Mouse (Mus musculus): ENCODE results near the gene 6430548M08Rik.

The 6430548M08Rik gene

DNA sequence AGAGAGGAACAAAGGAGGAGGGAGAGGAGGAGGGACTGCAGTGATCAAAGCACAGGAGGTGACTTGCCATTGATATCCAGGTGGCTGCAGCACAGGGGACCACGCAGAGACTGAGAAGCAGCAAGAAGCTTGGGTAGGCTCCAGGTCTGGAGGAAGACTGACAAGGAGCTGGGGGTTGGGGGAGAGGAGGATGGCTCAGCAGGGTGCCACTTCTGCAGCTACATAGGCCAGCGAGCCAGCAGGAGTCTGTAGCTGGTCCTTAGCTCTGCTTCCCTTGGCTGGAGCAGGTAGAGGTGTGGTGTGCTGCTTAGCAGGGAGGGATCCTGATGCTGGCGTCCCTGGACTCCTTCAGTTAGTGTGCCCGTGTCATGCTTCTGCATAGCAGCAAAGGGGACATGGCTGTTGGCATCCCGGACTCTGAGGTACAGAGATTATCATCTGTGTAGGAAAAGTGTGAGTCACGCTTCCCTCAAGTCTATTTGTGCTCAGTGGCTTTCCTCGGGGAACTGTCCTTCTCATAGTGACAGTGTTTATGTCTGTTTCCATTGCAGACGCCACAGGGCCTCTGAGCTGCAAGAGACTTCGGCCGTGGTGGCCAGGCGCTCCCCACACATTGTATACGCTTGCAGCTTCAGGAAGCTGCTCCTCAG, 30.8 kb downstream of the 6430548M08Rik start:
- DNase-seq (ENCODE audit: low spot score) = no peak

DNA sequence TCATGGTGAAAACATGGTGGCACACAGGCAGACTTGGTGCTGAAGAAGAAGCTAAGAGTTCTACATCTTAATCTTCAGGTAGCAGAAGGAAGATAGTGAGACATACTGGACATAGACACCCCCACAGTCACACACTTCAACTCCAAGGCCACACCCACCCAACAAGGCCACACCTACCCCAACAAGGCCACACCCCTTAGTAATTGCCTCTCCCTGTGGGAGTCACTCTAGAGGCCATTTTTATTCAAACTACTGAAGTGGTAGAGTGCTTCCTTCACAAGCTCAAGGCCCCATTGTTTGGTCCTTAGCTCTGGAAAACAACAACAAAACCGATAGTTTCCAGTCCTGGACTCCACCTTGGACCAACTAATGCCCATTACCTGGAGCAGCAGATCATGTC, 32.1 kb downstream of the 6430548M08Rik start:
- no peak for DNase-seq (ENCODE audit: low spot score)

DNA sequence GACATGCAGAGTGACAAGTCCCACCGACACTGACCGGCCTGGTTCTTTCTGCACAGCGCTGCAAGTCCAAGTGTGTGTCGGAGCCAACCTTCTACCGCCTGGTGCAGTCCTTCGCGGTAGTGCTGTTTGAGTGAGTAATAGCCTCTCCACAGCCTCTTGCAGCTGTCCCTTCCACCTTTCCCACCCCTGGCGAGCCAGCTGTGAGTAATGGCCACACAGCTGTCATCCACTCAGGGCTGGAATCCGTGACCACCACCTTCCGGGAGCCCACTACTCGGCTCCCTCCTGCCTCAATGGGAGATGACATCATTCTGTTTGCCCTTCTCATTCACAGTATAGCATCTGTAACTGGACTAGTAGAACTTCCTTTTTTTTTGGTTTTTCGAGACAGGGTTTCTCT, 36.1 kb downstream of the 6430548M08Rik start:
- DNase-seq (ENCODE audit: low spot score) = no peak

- no peak for DNase-seq (ENCODE audit: low spot score)
These were observed 37.2 kb downstream of the 6430548M08Rik start for GRCm38 (mm10) chr8:120151151-120151550.

GRCm38 (mm10) chr8:120152636-120153035, 38.7 kb downstream of the 6430548M08Rik start:
- DNase-seq (ENCODE audit: low spot score) = no peak

GRCm38 (mm10) chr8:120160366-120160765, 46.4 kb downstream of the 6430548M08Rik start:
- no peak for DNase-seq (ENCODE audit: low spot score)

DNA sequence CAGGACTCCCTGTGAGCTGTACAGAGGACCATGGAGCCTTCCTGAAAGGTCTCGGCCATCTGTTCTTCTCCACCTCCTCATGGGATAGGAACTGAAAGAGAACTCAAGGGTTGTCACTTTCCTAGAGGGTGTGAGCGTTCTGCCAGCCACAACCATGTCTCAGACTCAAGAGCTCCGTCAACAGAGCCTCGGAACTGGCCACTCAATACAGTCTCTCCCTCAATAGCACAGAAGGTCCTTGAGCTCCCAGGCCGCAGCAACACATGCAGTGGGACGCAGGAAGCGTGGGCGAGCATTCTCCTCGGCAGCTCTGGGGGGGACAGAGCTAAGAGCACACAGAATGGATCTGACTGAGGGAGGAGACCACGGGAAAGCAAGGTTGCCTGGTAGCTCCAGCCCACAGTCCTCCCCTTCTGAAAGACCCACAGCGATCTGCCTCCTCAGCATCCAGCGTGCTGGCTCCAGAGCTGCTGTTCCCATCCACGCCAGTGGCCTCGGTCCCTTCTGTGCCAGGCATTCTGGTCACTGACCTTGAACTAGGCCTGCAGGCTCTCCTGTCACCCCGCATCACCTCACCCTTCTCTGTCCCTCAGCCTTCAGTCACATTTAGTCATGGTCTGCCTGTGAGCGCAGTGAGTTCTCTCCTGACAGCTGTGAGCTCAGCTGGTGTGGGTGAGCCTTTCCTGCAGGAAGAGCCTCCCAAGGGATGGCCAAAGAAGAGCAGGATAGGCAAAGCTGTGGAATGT, 47.9 kb downstream of the 6430548M08Rik start:
- no peak for DNase-seq (ENCODE audit: low spot score)

GRCm38 (mm10) chr8:120162404-120162752, 48.4 kb downstream of the 6430548M08Rik start:
- DNase-seq (ENCODE audit: low spot score) = no peak

DNA sequence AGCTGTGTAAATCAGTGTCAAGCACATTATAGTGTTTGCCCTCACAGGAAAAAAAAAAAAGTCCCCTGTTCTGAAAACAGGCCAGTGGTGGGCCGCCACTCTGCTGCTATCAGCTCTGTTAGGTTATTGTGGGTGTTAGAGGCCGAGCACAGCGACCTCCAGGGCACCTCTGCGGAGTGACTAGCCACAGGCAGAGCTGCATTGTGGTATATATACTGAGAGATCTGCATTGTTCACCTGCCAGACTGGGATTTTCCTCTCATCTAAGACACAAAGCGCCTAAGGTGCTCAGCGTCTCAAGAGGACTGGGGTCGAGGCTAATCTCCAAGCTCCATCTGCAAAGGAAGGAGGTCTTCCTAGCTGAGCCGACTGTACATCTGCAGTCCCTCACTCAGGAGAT, 49.4 kb downstream of the 6430548M08Rik start:
- no peak for DNase-seq (ENCODE audit: low spot score)

DNA sequence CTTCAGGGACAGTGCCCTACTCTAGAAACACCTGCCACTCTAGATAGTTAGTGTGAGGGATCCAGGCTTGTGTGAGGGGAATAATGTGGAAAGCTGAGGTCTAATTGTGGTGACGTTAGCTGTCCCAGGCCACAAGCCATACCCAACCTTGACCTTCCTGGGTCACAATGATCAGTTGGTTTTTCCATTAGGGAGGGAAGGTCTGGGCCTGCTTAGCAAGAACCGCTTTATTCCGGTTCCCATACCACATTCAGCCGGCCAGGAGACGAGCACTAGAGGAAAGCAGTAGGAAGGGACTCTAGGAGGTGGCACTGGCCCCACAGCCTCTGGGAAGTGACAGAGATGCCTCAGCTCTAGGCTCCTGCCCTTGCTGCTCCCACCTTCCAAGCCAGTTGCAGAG, 50.1 kb downstream of the 6430548M08Rik start:
- DNase-seq (ENCODE audit: low spot score) = no peak

GRCm38 (mm10) chr8:120167136-120167535, 53.2 kb downstream of the 6430548M08Rik start:
- no peak for DNase-seq (ENCODE audit: low spot score)

DNA sequence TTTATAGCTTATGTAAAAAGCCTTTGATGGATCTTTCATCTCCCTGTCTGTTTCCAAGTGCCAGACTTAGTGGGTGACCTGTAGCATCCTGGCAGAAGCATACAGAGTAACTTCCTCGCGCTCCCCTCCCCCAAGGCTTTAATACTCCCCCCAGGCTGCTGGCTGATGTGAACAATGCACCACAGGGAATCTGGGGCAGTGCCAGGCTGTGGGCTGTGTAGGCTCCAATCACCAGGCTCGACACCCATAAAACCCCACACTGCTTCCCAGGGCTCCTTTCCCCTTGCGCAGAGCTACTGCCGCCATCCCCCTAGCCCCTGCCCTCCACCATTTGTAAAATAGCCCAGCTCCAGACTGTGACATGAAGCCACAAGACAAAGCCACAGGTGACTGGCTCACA, 53.9 kb downstream of the 6430548M08Rik start:
- DNase-seq (ENCODE audit: low spot score) = no peak

- DNase-seq (ENCODE audit: low spot score) = no peak
These were observed 55.2 kb downstream of the 6430548M08Rik start for GRCm38 (mm10) chr8:120169119-120169518.

DNA sequence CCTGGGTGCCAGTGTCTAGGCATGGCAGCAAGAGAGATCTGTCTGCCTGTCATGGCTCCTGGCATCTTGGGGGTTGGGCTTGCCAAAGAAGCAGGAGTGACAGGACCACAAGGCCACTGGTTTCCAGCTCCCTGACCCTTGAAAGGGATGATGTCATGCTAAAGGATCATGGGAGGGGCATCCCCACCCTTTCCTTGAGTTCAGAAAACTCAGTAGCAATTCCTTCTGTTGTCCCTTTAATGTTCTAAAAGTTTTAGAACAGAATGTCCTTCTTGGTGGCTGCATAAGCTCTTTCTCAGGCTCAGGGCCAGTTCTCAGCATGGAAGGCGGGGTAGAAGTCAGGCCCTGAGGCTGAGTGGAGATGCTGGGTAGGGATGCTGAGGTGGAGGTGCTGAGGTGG, 59.2 kb downstream of the 6430548M08Rik start:
- no peak for DNase-seq (ENCODE audit: low spot score)

DNA sequence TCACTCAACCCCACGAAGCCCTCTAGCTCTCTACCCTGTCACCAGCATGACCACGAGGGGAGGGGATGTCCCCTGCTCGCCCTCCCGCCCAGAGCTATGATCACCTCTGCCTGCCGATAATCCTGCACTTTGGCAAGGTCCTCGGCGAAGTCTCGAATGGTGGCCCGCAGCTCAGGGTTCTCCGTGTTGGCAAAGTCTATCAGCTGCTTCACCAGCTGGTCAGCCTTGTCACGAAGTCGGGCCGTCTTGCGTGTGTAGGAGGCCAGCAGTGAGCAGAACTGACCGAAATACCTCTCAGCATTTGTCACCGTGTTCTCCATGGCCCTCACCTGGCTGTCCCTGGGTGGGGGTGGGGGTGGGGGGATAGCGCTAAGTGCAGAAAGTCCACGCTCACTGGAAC, 60.7 kb downstream of the 6430548M08Rik start:
- no peak for DNase-seq (ENCODE audit: low spot score)

GRCm38 (mm10) chr8:120176605-120177004, 62.7 kb downstream of the 6430548M08Rik start:
- DNase-seq (ENCODE audit: low spot score) = no peak

- no peak for DNase-seq (ENCODE audit: low spot score)
These were observed 63.6 kb downstream of the 6430548M08Rik start, which contains the start of gene Fam92b for GRCm38 (mm10) chr8:120177318-120178123. Gene Fam92b, minus strand, starts transcription at chr8:120177466.

GRCm38 (mm10) chr8:120178124-120178514, 64.2 kb downstream of the 6430548M08Rik start:
- no peak for DNase-seq (ENCODE audit: low spot score)

GRCm38 (mm10) chr8:120179027-120179431, 65.1 kb downstream of the 6430548M08Rik start:
- DNase-seq (ENCODE audit: low spot score) = peak; percentile 76

GRCm38 (mm10) chr8:120180445-120180970, 66.6 kb downstream of the 6430548M08Rik start:
- no peak for DNase-seq (ENCODE audit: low spot score)

GRCm38 (mm10) chr8:120181274-120181673, 67.3 kb downstream of the 6430548M08Rik start:
- no peak for DNase-seq (ENCODE audit: low spot score)

- no peak for DNase-seq (ENCODE audit: low spot score)
These were observed 68.0 kb downstream of the 6430548M08Rik start for GRCm38 (mm10) chr8:120181861-120182414.
